Mouse (Mus musculus) CD4-positive, CD25-positive, alpha-beta regulatory T cell, adult 2 months (primary cell): ENCODE data around the gene Acaa1b.

ENCODE experiments used
- DNase-seq: peaks from one replicate; pipeline ENCODE4 v3.0.0-alpha.2; 2012; ENCODE audit warnings: low read depth, low spot score

Acaa1b gene

GRCm38 (mm10) chr9:119156278-119157201 lies at the start of gene Acaa1b:
TSS of gene Acaa1b (minus strand) at chr9:119157093.
- peak; percentile 49 for DNase-seq

GRCm38 (mm10) chr9:119206666-119207065 lies 49.8 kb upstream of the Acaa1b start:
- no peak for DNase-seq

- DNase-seq: no peak
Measured at GRCm38 (mm10) chr9:119205756-119206155, 48.9 kb upstream of the Acaa1b start.

GRCm38 (mm10) chr9:119203617-119204016 lies 46.7 kb upstream of the Acaa1b start:
- no peak for DNase-seq

DNA sequence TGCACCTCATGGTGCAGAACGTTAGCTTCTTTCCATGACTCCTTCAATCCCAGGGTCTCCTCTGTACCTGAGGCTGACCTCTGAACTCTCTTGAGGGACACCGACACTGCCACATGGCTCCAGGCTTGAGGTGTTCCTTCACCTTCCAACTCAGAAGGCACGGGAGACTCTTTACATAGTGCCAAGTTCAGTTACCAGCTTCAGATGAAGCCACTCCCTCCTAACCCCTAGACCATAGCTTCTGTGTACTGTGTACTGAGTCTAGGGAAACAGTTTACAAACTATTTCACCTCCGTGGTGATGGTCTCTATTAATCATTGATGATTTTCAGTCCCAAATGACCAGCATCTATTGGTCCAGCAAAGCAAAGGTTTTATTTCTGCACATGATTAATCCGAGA lies 44.8 kb upstream of the Acaa1b start:
- no peak for DNase-seq

DNA sequence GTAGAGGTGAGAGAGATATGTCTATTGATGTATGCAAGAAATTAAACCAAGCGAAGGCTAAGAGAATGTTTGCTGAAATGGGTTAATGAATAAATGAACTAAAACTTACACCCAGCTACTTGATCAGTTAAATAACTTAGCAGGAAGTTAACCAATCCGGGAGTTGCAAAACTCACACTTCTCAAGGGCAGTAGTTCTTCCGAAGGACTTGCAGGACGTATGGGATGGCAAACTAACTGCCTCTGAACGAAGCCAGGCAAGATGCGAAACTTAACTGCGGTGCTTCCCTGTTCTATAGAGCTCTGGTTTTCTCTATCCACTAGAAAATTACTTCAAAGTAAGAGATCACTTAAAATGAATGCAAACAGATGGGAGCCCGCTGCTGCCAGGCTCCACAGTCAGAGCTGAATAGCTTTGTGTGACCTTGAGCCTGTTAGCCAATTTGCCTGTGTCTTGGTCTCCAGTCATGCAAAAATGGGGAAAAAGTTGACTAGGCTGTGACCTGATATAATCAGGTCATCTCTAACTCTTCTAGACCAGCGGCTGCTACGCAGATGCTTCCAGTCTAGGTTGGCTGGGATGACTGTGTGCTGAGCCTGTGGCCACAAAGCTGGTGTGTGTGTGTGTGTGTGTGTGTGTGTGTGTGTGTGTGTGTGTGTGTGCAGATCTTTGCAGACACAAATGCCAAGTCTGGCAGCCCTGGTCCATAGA lies 42.4 kb upstream of the Acaa1b start:
- DNase-seq: no peak

DNA sequence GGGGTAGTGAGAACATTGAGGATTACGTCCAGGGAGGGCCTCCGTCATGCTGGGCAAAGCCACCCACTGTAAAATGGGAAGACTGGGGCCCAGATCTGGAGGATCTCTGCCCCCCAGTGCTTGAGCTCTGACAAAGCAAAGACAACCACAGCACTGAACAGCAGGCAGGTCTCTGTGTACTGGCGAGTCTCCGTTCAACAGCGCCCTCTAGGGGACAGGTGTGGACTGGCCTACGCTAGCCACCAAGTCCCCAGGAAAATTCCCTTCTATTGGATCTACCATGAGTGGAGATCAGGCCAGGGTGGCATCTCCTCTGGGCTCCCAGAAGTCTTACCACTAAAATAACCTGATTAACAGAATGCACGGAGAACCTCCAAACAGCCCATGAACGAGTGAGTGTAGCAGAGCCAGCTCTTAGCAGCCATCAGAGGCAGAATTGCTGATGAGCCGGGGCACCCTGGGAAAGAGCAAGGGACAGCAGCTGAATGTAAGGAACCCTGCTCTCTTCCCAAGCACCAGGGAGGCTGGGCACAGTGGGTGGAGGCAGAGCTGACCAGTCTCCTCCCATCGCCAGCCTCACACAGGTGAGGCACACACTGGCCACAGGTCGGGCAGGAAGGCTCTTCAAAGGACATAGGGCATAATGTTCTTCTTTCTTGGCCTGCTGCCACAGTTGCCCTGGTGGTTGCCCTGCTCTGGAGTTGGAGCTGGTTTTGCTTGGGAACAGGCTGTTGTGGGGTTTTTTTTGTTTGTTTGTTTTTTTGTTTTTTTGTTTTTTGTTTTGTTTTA lies 35.5 kb upstream of the Acaa1b start:
- peak; percentile 65 for DNase-seq

DNA sequence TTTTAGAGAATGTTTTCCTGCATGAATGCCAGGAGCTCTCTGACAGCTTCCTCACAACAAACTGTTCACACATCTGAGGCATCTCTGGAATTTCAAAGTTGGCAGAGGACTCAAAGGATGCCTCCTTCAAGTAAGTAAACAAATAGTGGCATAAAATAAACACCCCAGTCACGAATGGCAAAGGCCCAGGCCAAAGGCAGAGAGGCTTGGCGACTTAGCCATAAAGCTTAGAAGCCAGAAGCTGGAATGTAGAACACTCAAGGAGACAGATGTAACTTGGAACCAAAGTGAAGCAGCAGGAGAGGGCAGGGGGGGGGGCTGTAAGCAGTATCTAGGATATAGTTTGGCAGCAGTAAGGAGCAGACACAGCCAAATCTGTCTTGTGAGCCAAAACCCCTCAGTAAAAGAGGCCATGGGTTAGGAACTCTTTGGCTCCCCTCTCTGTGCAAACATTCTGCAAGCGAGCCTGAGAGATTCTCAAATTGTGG lies 24.4 kb upstream of the Acaa1b start:
- DNase-seq: no peak

DNA sequence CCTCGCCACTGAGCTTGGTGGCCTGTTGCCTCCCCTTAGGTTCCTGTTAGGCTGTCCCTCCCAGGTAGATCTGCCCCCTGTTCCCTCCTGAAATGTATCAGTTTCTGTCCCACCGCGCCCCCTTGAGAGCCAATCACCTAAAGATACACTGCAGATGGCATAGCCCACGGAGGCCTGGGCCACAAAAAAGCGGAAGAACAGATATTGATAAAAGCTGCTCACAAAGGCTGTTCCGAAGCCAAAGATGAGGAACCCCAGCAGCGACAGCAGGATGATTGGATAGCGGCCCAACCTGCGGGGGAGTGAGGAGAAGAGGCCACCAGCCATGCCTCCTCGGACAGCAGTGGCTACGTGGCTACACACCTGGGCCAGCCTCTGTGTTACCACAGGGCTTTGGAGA lies 22.4 kb upstream of the Acaa1b start:
- DNase-seq: no peak

- DNase-seq: no peak
Measured at GRCm38 (mm10) chr9:119167608-119168007, 10.7 kb upstream of the Acaa1b start.

GRCm38 (mm10) chr9:119165548-119165947 lies 8.7 kb upstream of the Acaa1b start:
- DNase-seq: no peak

DNA sequence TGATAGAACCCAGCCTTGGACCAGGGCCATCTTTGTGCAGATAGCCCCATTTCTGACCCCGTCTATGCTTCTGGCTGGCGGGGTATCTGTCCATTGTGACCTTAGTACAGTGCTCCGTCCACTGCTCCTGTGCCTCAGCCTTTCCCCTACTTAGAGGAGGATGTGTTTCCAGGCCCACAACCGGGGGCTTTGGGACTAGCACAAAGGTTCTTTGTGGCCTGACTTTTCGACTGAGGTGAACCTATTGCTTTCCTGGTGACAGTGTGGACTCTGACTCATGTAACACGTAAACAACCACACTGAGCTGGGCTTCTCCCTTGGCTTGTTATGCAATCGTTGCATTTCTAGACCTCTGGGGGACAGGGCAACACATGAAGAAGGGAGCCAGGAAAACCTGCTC lies 7.8 kb upstream of the Acaa1b start:
- DNase-seq: no peak

- DNase-seq: no peak
Measured at GRCm38 (mm10) chr9:119160689-119161088, 3.8 kb upstream of the Acaa1b start.

DNA sequence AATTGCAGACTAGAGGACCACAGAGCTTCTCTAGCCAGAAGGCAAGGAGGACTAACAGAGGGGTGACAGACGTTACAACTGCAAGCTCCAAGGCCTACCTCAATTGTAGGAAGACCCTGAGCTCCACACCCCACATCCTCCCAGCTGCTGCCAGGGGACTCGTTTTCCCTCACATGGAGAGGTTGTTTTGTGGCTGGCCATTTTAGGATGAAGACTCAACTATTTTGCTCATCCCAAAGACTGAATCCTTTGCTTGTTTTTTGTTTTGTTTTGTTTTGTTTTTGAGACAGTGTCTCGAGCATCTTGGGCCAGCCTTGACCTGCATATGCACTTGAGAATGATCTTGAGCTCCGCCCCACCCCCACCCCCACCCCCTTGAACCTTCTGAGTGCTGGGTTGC lies 2.0 kb upstream of the Acaa1b start, which contains the start of gene Gm47289:
Gm47289 (plus strand) TSS at position 301 of the 400 bp plus-strand sequence.
- no peak for DNase-seq

DNA sequence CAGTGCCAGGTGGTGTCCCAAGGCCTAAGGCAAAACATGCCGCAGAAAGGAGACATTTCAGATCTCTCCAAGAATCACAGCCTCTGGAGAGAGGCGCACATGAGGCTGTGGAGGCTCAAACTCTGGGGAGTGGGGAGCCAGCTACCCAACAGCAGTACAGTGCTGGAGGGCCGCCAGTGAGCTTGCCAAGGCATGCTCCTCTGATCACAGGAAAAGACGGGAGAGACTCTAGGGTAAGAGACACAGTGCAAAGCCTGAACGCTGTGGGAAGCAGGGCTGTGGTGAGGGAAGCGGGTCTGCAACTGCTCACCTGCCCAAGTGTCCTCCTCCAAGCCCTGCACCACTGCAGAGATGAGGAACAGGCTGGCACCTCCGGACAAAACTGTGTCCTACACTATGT lies 1.1 kb downstream of the Acaa1b start:
- no peak for DNase-seq

- DNase-seq: no peak
Measured at GRCm38 (mm10) chr9:119155416-119155815, 1.5 kb downstream of the Acaa1b start.

DNA sequence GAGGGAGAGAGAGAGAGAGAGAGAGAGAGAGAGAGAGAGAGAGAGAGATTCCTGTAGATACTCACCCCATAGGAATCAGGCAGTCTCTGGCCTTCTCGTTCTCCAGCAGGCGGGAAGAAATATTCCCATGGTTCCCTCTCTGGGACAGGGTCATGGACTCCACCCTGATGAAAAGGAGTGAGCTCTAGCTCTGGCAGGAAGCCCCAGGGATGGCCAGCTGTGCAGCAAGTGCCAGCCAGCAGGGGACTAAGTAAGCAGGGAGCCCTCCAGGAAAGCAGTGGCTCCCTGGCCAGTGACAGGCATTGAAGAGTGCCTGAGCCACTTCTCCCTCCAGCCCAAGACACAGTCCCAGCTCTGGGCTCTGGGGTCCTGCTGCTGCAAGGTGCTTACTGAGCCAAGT lies 5.1 kb downstream of the Acaa1b start:
- no peak for DNase-seq

- peak; percentile 30 for DNase-seq
Measured at GRCm38 (mm10) chr9:119149601-119150000, 7.3 kb downstream of the Acaa1b start.

DNA sequence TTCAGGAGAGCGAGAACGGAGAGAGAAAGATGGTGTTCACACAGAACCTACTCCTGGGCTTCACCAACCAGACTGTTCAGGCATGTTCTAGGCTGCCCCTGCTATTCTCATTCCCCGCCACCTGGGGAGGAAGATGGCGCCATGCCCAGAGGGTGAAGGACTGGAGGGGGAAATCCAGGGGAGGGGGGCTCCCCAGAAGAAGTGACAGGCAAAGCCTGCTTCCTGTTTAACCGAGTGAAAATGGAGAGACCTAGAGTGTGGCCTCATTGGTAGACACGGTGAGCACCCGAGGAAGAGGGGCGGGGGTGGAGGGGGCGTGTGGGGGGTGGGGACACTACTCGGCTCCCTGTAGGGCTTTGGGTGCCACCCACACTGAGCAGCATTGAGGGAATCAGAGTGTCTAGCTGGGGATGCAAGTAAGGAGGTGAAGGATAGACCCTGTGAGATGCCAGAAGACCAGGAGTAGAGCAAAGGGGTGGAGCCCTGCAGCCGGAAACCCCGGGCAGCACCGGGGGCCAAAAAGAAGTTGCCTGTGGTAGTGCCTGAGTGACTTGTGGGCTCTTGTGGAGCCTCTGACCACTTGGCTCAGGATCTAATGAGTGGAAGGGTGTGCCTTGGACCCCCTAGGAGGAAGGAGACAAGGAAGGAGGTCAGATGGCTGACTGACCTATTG lies 10.7 kb downstream of the Acaa1b start:
- no peak for DNase-seq

- no peak for DNase-seq
Measured at GRCm38 (mm10) chr9:119145638-119146037, 11.3 kb downstream of the Acaa1b start.

DNA sequence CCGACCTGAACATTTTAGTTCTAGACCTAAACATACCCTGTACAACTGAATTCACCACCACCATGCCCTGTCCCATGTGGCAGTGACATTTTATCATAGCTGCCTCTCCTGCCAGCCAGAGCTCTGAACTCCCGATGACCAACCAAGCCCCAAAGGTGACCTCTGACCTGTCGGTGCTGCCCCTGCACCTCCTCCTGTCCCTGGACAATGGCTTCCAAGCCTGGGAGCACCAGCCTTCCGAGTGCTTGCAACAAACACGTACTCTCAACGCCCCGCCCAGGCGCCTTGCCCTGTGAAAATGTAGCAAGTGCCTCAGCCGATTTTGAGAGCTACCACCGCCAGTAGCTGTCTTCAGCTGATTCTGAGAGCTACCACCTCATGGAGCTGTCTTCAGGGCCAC lies 11.8 kb downstream of the Acaa1b start:
- DNase-seq: no peak
